Mouse (Mus musculus) G1E-ER4 (cell line): ENCODE measurements around the gene Grm7. TPM values are rescaled to one million over a fixed set of nuclear protein-coding genes. Genes with fewer than 3 reads are reported as not detected.

ENCODE experiments used
- GATA1 ChIP-seq: IDR thresholded peaks from one replicate; pipeline ENCODE4 v1.8.0; 2012; ENCODE audit warnings: low read length, inconsistent platforms
- polyA plus RNA-seq: library from polyadenylated mRNA; stranded (reverse); fragments of >175 nt; gene quantifications from 2 replicates; pipeline ENCODE4 v1.2.3, GENCODE M21; 2012

Gene Grm7
- polyA plus RNA-seq, 1 experiment: not detected

GRCm38 (mm10) chr6:111195333-111195732 is 550.0 kb downstream of the Grm7 start:
- no peak for TF ChIP-seq GATA1

GRCm38 (mm10) chr6:111221083-111221729 is 575.8 kb downstream of the Grm7 start:
- TF ChIP-seq GATA1: no peak

DNA sequence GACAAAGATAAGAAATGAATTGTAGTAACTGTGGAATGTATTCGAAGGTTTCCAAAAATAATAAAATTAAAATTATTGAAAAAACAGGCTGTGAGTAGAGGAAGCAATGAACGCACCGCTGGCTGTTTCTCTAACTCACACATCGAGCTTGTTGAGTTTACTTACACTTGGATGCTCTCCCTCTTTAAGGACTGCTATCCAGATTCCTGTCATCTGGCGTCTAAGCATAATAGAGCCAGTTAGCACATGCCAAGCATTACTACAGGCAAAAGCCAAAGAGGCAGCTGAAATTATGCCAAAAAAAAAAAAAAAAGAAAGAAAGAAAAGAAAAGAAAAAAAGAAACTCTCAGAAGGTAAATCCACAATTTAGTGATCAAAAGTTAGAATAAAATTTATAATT is 609.8 kb downstream of the Grm7 start:
- no peak for TF ChIP-seq GATA1

DNA sequence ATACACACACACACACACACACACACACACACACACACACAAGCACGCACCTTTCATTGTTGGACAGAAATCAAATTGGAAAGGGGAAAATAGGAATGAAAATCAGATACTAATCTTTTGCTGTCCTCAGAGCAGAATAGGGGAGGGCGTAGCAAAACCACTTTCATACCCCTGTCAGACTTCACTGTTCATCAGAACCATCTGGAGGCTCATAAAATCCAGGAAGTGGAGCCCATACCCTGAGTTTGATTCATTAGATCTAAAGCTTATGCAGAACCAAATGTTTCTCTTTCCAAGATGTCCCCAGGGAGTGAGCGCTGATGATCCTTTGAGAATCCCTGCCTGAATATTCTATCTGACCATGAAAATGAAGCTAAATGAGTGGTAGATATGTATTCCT is 611.6 kb downstream of the Grm7 start:
- no peak for TF ChIP-seq GATA1

GRCm38 (mm10) chr6:111258256-111258655 is 612.9 kb downstream of the Grm7 start:
- no peak for TF ChIP-seq GATA1

GRCm38 (mm10) chr6:111261181-111261580 is 615.8 kb downstream of the Grm7 start:
- no peak for TF ChIP-seq GATA1

- TF ChIP-seq GATA1: no peak
Observed at GRCm38 (mm10) chr6:111276657-111277056, 631.3 kb downstream of the Grm7 start.

DNA sequence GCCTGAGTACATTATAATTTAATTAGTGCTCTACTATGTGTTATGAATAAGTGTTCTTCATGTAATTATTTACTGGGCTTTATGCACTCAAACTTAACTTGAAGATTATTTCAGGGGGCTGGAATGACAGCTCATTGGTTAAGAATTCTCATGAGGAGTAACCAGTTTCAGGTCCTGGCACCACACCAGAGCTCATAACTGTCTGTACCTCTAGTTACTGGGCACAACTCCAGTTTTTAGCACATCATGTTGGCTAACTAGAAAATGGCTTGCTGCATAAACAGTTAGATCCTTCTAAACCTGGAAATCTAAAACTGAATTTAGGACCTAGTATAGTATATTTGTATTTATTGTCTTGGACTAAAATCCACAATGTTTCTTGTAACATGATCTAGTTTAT is 633.1 kb downstream of the Grm7 start:
- TF ChIP-seq GATA1: no peak

- no peak for TF ChIP-seq GATA1
Observed at GRCm38 (mm10) chr6:111293505-111294001, 648.2 kb downstream of the Grm7 start.

GRCm38 (mm10) chr6:111303912-111304555 is 658.7 kb downstream of the Grm7 start:
- TF ChIP-seq GATA1: no peak

DNA sequence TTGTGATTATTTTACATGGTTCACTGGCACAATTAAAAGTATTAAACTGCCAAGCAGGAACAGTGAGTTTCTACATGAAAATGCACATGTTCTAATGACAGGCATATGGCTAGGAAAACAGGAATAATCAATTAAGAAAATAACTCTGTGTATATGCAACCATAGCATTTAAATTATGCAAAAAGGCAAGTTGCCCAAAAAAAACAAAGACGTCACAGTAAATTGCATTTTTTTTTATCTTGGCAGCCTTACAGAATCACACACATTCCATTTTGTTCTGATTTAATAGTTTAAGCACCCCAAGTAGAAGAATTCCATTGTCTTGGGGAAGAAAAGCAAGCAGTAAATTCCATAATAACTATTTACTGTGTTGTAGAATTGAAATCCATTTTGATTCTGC is 716.3 kb downstream of the Grm7 start:
- TF ChIP-seq GATA1: no peak

- no peak for TF ChIP-seq GATA1
Observed at GRCm38 (mm10) chr6:111368111-111368510, 722.7 kb downstream of the Grm7 start.

DNA sequence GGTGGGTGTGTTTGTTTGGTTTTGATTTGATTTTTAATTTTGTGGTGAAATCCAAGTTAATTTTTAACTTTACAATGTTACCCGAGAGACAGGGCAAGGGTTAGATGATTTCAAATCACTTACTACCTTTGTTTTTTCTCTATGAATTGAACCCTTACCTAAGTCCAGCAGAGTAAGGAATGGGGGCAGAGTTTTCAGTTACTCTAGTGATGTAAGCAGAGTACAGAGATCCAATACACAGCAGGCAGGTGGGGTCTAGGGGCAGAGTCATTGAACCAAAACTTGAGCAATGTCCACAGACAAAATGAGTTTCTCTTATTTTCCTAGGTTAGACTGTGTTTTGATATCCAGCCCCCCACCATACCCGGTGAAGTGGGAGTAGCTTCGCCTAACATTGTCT is 723.2 kb downstream of the Grm7 start:
- no peak for TF ChIP-seq GATA1

GRCm38 (mm10) chr6:111369013-111369412 is 723.6 kb downstream of the Grm7 start:
- TF ChIP-seq GATA1: no peak

- TF ChIP-seq GATA1: no peak
Observed at GRCm38 (mm10) chr6:111371581-111372349, 726.4 kb downstream of the Grm7 start.

DNA sequence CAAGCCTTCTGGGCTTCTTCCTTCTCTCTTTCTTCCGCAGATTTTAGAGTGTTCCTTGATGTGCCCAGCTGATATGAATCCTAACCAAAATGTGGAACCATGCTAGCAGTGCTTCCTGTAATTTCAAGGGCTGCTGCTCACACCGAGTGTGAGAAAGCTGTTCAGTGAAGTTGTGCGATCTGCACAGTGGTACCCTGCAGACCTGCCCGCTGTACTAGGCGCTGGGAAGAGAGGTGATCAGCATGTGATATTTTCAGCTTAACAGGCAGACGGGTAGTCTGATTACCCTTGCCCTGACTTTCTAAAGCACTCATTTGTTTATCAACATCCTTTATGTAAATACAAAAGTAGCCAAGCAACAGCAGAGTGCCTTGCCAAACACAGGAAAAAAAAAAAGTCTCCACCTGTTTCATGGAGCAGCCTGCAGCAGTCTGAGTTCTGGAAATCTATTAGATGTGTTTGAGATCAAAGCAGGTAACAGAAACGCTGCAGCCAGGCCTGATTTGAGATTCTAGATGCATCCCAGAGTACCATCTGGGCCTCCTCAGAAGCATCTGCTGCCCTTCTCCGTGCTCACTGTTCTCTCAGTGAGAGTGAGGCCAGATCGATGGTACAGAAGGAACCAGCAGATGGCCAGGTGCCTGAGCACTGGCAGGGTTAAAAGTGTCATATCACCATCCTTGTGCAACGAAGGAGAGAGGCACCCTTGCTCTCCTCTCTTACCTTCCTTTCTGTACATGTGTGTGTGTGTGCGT is 727.4 kb downstream of the Grm7 start:
- TF ChIP-seq GATA1: no peak

DNA sequence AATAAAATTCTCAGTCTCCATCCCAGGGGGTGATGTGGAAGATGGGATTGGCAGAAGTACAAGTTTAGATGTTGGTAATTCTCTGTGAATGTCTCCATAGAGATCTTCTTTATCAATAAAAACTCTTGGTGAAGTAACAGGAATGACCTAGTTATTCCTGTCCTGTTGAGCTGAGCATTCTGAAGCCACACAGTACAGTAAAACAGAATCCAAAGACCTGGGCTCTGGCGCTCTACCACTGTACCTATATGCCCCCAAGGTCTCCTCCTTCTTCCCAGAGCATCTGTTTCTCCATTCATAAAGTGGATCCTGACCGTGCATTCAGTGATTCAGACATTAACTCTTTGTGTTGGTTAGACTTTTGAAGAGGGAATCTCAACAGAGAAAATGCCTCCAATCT is 735.3 kb downstream of the Grm7 start:
- TF ChIP-seq GATA1: no peak
